Mouse (Mus musculus) MEL (cell line): ENCODE data around the gene Tln2. TPM values are rescaled to one million over a fixed set of nuclear protein-coding genes. Genes with fewer than 3 reads are reported as not detected.

Experiments
- DNase-seq: peaks from one replicate; pipeline ENCODE4 v3.0.0; 2011; ENCODE audit warnings: low read depth, low spot score
- H3K27ac ChIP-seq: 2 replicates; pipeline ENCODE4 v1.5.1; 2012; ENCODE audit warnings: low read depth, mild to moderate bottlenecking, control low read depth, low read length, moderate library complexity; ENCODE audit not compliant: control insufficient read depth
- H3K27me3 ChIP-seq, 2 experiments: fragments of 150-350 bp in 1 of 2; sonication (generic) in 1 of 2; 2 replicates each; pipeline ENCODE4 v1.6.1; 2012; ENCODE audit warnings: low read length in 2 of 2, mild to moderate bottlenecking in 2 of 2, improper control_type of control experiment in 1 of 2, moderate library complexity in 1 of 2; ENCODE audit not compliant: insufficient read depth in 2 of 2, control insufficient read depth in 1 of 2
- H3K36me3 ChIP-seq, 2 experiments: 2 replicates each; pipeline ENCODE4 v1.6.1; 2012 to 2014; ENCODE audit warnings: low read length in 2 of 2, improper control_type of control experiment in 1 of 2, inconsistent platforms in 1 of 2, mild to moderate bottlenecking in 1 of 2; ENCODE audit not compliant: insufficient read depth in 2 of 2, control insufficient read depth in 1 of 2
- H3K4me1 ChIP-seq, 2 experiments: fragments of 150-350 bp in 1 of 2; sonication (generic) in 1 of 2; 2 replicates each; pipeline ENCODE4 v1.6.1; 2012; ENCODE audit warnings: low read length in 2 of 2, improper control_type of control experiment in 1 of 2, mild to moderate bottlenecking in 1 of 2; ENCODE audit not compliant: insufficient read depth in 2 of 2, control insufficient read depth in 1 of 2
- H3K4me3 ChIP-seq, 2 experiments: fragments of 150-350 bp in 1 of 2; sonication (generic) in 1 of 2; 2 replicates each; pipeline ENCODE4 v1.5.1; 2012; ENCODE audit warnings: low read depth in 2 of 2, low read length in 2 of 2, mild to moderate bottlenecking in 2 of 2, moderate library complexity in 2 of 2, control low read depth in 1 of 2, improper control_type of control experiment in 1 of 2; ENCODE audit not compliant: control insufficient read depth in 1 of 2, insufficient read depth in 1 of 2
- H3K79me2 ChIP-seq: 2 replicates; pipeline ENCODE4 v1.6.1; 2012; ENCODE audit warnings: mild to moderate bottlenecking, low read length, moderate library complexity; ENCODE audit not compliant: control insufficient read depth, poor library complexity, insufficient read depth
- H3K9ac ChIP-seq: 2 replicates; pipeline ENCODE4 v1.6.1; 2012; ENCODE audit warnings: low read depth, mild to moderate bottlenecking, control low read depth, low read length, moderate library complexity; ENCODE audit not compliant: control insufficient read depth, poor library complexity, severe bottlenecking
- H3K9me3 ChIP-seq: fragments of 150-350 bp; sonication (generic); replicated peaks from 2 replicates; pipeline ENCODE4 v1.6.1; 2012; ENCODE audit warnings: mild to moderate bottlenecking, low read length, improper control_type of control experiment, moderate library complexity; ENCODE audit not compliant: insufficient read depth
- BHLHE40 ChIP-seq: IDR thresholded peaks from 2 replicates; pipeline ENCODE4 v1.6.1; 2012; ENCODE audit warnings: low read depth, mild to moderate bottlenecking, inconsistent platforms, low read length, improper control_type of control experiment, borderline replicate concordance
- CHD1 ChIP-seq: IDR thresholded peaks from 2 replicates; pipeline ENCODE4 v1.6.1; 2012; ENCODE audit warnings: low read depth, mild to moderate bottlenecking, inconsistent platforms, low read length, improper control_type of control experiment
- CHD2 ChIP-seq: IDR thresholded peaks from 2 replicates; pipeline ENCODE4 v1.6.1; 2011; ENCODE audit warnings: low read length, improper control_type of control experiment
- E2F4 ChIP-seq: IDR thresholded peaks from 2 replicates; pipeline ENCODE4 v1.6.1; 2011; ENCODE audit warnings: low read depth, low read length, improper control_type of control experiment, borderline replicate concordance
- ETS1 ChIP-seq: IDR thresholded peaks from 2 replicates; pipeline ENCODE4 v1.6.1; 2012; ENCODE audit warnings: low read depth, mild to moderate bottlenecking, inconsistent platforms, low read length, improper control_type of control experiment, moderate library complexity
- KAT2A ChIP-seq: conservative IDR thresholded peaks from 2 replicates; pipeline ENCODE4 v1.6.1; 2012; ENCODE audit warnings: low read depth, low read length, improper control_type of control experiment, inconsistent platforms
- MAX ChIP-seq: IDR thresholded peaks from 2 replicates; pipeline ENCODE4 v1.6.1; 2011; ENCODE audit warnings: low read length, improper control_type of control experiment
- MEF2A ChIP-seq: IDR thresholded peaks from 2 replicates; pipeline ENCODE4 v1.6.1; 2014; ENCODE audit warnings: low read depth, mild to moderate bottlenecking, inconsistent platforms, low read length, improper control_type of control experiment; ENCODE audit not compliant: poor library complexity, insufficient replicate concordance, severe bottlenecking; ENCODE audit errors: extremely low read depth
- MYB ChIP-seq: IDR thresholded peaks from 2 replicates; pipeline ENCODE4 v1.6.1; 2011; ENCODE audit warnings: mild to moderate bottlenecking, low read depth, low read length, improper control_type of control experiment
- NRF1 ChIP-seq: IDR thresholded peaks from 2 replicates; pipeline ENCODE4 v1.6.1; 2014; ENCODE audit warnings: low read depth, mild to moderate bottlenecking, inconsistent platforms, low read length, improper control_type of control experiment, moderate library complexity; ENCODE audit not compliant: poor library complexity, insufficient read depth, severe bottlenecking
- POLR2AphosphoS2 ChIP-seq: IDR thresholded peaks from 2 replicates; pipeline ENCODE4 v1.6.1; 2011; ENCODE audit warnings: low read length, improper control_type of control experiment
- SIN3A ChIP-seq: IDR thresholded peaks from 2 replicates; pipeline ENCODE4 v1.6.1; 2012; ENCODE audit warnings: low read length, improper control_type of control experiment, inconsistent platforms
- TAL1 ChIP-seq: IDR thresholded peaks from 2 replicates; pipeline ENCODE4 v1.6.1; 2012; ENCODE audit warnings: mild to moderate bottlenecking, inconsistent platforms, low read length, moderate library complexity, mixed read lengths
- TBP ChIP-seq: IDR thresholded peaks from 2 replicates; pipeline ENCODE4 v1.8.0; 2011; ENCODE audit warnings: low read depth, low read length, improper control_type of control experiment
- TCF12 ChIP-seq: IDR thresholded peaks from 2 replicates; pipeline ENCODE4 v1.6.1; 2014; ENCODE audit warnings: low read depth, mild to moderate bottlenecking, inconsistent platforms, low read length, improper control_type of control experiment, moderate library complexity
- UBTF ChIP-seq: IDR thresholded peaks from 2 replicates; pipeline ENCODE4 v1.6.1; 2012; ENCODE audit warnings: low read depth, mild to moderate bottlenecking, inconsistent platforms, low read length, improper control_type of control experiment, moderate library complexity, borderline replicate concordance; ENCODE audit not compliant: insufficient read depth
- USF2 ChIP-seq, 2 experiments: IDR thresholded peaks; 2 replicates each; pipeline ENCODE4 v1.6.1; 2011 to 2012; ENCODE audit warnings: improper control_type of control experiment in 2 of 2, low read length in 2 of 2, borderline replicate concordance in 1 of 2, inconsistent platforms in 1 of 2, low read depth in 1 of 2, mild to moderate bottlenecking in 1 of 2; ENCODE audit not compliant: insufficient read depth in 1 of 2
- ZMIZ1 ChIP-seq: IDR thresholded peaks from 2 replicates; pipeline ENCODE4 v1.6.1; 2012; ENCODE audit warnings: low read depth, mild to moderate bottlenecking, inconsistent platforms, low read length, improper control_type of control experiment, moderate library complexity
- polyA plus RNA-seq, 2 experiments: library from polyadenylated mRNA; stranded (reverse) in 1 of 2; unstranded in 1 of 2; fragments of >175 nt in 1 of 2; fragments of >200 nt in 1 of 2; gene quantifications; 2 replicates each; pipeline versions ENCODE4 v1.2.1 to v1.2.4; 2012; ENCODE audit warnings: low replicate concordance in 2 of 2, low read depth in 1 of 2; ENCODE audit not compliant: insufficient read length in 2 of 2, insufficient read depth in 1 of 2, missing spikeins in 1 of 2
- total RNA-seq: library from RNA; depleted of rRNA; stranded (reverse); fragments of 300-350 nt; gene quantifications from 2 replicates; pipeline ENCODE4 v1.2.3, GENCODE M21; 2012

Tln2 gene
- total and polyA plus RNA-seq, 3 experiments = not detected

DNA sequence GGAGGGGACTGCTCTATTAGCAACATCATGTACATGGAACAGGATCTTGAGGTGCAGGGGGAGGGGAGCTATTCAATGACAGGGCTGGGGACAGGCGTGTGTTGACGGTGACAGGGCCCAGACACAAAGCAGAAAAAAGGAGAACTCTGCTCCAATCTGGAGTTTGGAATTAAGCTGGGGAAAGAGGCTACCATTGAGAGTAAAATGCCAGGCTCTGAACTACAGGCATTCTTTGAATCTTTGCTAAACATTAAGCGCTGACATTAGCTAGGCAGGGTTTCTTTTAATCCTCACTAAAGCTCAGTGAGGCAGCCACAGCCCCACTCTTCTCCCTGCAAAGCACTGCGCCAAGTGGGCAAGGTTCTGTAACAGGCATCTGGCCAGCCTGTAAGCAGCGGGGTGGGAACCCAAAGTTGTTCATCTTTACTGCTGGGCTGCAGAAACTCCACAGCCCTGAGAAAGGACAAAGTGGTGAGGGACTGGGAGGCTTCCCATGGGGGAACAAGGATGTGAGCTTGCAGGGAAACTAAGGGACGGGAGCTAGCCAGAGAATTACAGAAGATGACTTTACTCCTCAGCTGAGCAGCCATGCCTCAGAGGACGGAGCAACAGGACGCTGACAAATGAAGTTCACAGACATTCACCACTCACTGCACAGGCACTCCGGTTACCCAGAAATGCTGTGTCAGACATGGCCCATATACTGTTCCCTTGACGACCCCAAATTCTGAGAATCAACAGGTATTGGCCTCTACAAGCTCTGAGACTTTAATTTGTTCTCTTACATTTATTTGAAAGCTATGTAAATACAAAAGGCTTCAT, 124.0 kb downstream of the Tln2 start:
- H3K9me3 ChIP-seq = no peaks in the 10 kb centered on the region; the same call in 1 of the 2 replicates
- H3K9ac ChIP-seq = no peak overlapping the region
- TF ChIP-seq MAX = no peak
- no peak for TF ChIP-seq POLR2AphosphoS2
- no peak for TF ChIP-seq E2F4
- TF ChIP-seq TAL1 = no peak
- no peak for TF ChIP-seq CHD1
- TF ChIP-seq BHLHE40 = no peak
- no peak for TF ChIP-seq CHD2
- TF ChIP-seq ETS1 = no peak
- no peak for TF ChIP-seq KAT2A
- no peak for TF ChIP-seq TCF12
- TF ChIP-seq SIN3A = no peak
- TF ChIP-seq ZMIZ1 = no peak
- TF ChIP-seq MEF2A = no peak
- TF ChIP-seq UBTF = no peak
- no peak for TF ChIP-seq USF2 (IDR thresholded peaks at IDR 0.05; ENCODE audit: borderline replicate concordance in 1 of 2, insufficient read depth in 1 of 2, low read depth in 1 of 2, low read length in 2 of 2)
- TF ChIP-seq MYB = no peak
- H3K4me1 ChIP-seq = no peaks in the 10 kb centered on the region
- no peaks in the 10 kb centered on the region for H3K79me2 ChIP-seq
- H3K27ac ChIP-seq = no peak overlapping the region
- no peak overlapping the region for H3K4me3 ChIP-seq
- H3K27me3 ChIP-seq = no peaks in the 10 kb centered on the region
- no peaks in the 10 kb centered on the region for H3K36me3 ChIP-seq
- no peak for DNase-seq

DNA sequence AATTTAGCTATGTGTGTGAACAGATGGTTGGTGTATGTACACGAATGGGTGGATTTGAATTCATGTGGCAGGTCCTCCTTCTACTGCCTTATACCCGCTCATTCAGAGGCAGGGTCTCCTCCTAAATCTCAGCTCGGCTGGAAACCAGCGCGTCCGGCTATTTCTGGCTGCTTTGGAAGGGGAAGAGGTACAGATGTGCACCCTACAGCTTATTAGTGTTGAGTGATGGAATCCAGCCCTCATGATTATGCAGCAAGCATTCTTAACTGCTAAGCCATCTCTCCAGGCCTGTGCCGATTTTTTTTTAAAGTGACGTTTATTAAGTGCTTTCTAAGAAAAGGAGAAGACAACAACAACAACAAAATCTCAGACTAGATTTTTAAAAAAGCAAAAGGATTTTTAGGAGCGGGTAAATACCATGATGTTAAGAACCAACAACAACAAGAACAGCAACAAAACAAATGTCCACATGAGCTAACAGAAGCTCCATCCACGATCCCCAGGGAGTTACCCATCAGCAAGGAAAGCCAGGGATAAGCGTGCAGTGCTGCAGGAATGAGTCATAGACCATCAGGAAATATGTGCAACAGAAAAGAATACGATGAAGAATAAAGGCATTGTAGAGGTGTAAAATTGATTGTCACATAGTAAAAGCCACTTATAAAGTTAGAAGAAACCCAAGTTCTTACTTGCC, 130.2 kb downstream of the Tln2 start:
- H3K9ac ChIP-seq = no peak overlapping the region
- no peaks in the 10 kb centered on the region for H3K9me3 ChIP-seq
- no peaks in the 10 kb centered on the region for H3K4me1 ChIP-seq
- H3K4me3 ChIP-seq = no peak overlapping the region
- TF ChIP-seq TBP (no peak), NRF1 (no peak), UBTF (no peak), MEF2A (no peak), USF2 (IDR thresholded peaks at IDR 0.05; ENCODE audit: borderline replicate concordance in 1 of 2, insufficient read depth in 1 of 2, low read depth in 1 of 2, low read length in 2 of 2) (no peak)
- DNase-seq = no peak
- H3K79me2 ChIP-seq = no peaks in the 10 kb centered on the region
- no peak overlapping the region for H3K27ac ChIP-seq
- no peaks in the 10 kb centered on the region for H3K27me3 ChIP-seq
- H3K36me3 ChIP-seq = no peaks in the 10 kb centered on the region
